ENCODE assay signal across 22 mouse cellular contexts in the genomic region with DNA sequence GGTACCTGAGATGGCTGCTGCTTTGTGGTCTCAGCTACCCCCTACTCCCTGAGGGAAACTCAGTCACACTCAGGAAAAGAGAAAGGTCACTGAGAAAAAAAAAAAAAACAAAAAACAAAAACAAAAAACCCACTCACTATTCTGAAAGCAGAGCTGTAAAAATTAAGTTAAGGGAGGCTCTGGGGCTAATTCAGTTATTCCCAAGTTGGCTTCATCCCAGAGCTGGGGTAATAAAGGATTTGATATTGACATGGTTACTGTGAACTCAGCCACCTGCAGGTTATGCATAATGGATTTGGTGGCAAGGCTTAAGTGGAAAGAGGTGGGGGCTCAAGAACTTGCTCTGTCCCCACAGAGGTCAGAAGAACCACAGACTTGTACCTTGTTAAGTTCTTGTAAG.
DNase-seq lines count a peak whose midpoint lies in the region; ATAC-seq and TF ChIP-seq lines count a peak whose summit lies in the region.
"Had no signal": no experiment of that assay in that cellular context is flagged by ENCODE, and none has a peak within 500 bp of the region (broad histone marks: within the 10 kb centered on the region; RNA-seq: fewer than 3 reads in every experiment).

No protein-coding gene starts in this region.

- no peaks in the 10 kb centered on the region for H3K27me3 ChIP-seq in kidney, adult 2 months (replicated peaks; ENCODE audit: control insufficient read depth, insufficient read depth, low read length)
- H3K27me3 ChIP-seq in kidney, embryonic 15.5 days: no peaks in the 10 kb centered on the region
- H3K27me3 ChIP-seq: CH12.LX, Patski had no signal

- TF ChIP-seq POLR2A in kidney, adult 2 months (IDR thresholded peaks at IDR 0.05; ENCODE audit: low read depth, low read length): no peak

- DNase-seq in kidney, adult 2 months: peak; percentile 23
- DNase-seq in kidney, adult 9 months: peak; percentile 23
- no peak for DNase-seq in kidney, postnatal 4 days
- DNase-seq in kidney, postnatal 14 days: peak; percentile 18
- no peak for DNase-seq in kidney, adult 11 months
- DNase-seq in MN1 (ENCODE audit: low spot score): peak; percentile 90
- DNase-seq in embryo, embryonic 9.5 days (ENCODE audit: extremely low spot score): no peak
- DNase-seq: adrenal gland, adult 8-10 months; adrenal gland, postnatal 10 days; adrenal gland, postnatal 14 days; adrenal gland, postnatal 25 days; adrenal gland, postnatal 36 days; B cell, adult 2 months; cerebellum, adult 11 months; cerebellum, adult 11-12 months; cerebellum, adult 18-20 months had no signal

- no peaks in the 10 kb centered on the region for H3K9me3 ChIP-seq in kidney, embryonic 15.5 days (replicated peaks)

- TF ChIP-seq CTCF in kidney, adult 2 months (conservative IDR thresholded peaks at IDR 0.05; ENCODE audit: insufficient read depth, insufficient read length, low read depth, low read length): no peak

- no peak overlapping the region for H3K27ac ChIP-seq in kidney, adult 2 months (ENCODE audit: insufficient read depth, low read depth, low read length)
- H3K27ac ChIP-seq in kidney, embryonic 15.5 days: no peak overlapping the region

- H3K4me1 ChIP-seq in kidney, adult 2 months (ENCODE audit: control insufficient read depth, insufficient read depth, low read length): no peaks in the 10 kb centered on the region
- peaks cover 7% of the 10 kb centered on the region; the same call in 1 of the 2 replicates for H3K4me1 ChIP-seq in kidney, embryonic 15.5 days

- no peaks in the 10 kb centered on the region for H3K36me3 ChIP-seq in kidney, adult 2 months (ENCODE audit: control insufficient read depth, insufficient read depth, low read length)
- no peaks in the 10 kb centered on the region for H3K36me3 ChIP-seq in kidney, embryonic 15.5 days
- H3K36me3 ChIP-seq: G1E had no signal

- H3K9ac ChIP-seq in kidney, embryonic 15.5 days: no peak overlapping the region

- no peak overlapping the region for H3K4me2 ChIP-seq in kidney, embryonic 15.5 days

- ATAC-seq in kidney, embryonic 15.5 days (replicated peaks; ENCODE audit: low FRiP score): no peak
- ATAC-seq: activated CD4-positive, CD25-positive, alpha-beta regulatory T cell, adult 4 months; CD4-positive, CD25-positive, alpha-beta regulatory T cell, adult 4 months; Patski had no signal

- H3K4me3 ChIP-seq in kidney, adult 2 months (ENCODE audit: insufficient read depth, low read depth, low read length): no peak overlapping the region
- no peak overlapping the region for H3K4me3 ChIP-seq in kidney, embryonic 15.5 days (replicated peaks)

Comparison
In these comparisons a context has a peak if more than half of its experiments do, and no peak if none do; other contexts are left out.
1. DNase-seq: peak in kidney, adult 2 months (single experiment), kidney, adult 9 months (single experiment), kidney, postnatal 14 days (single experiment) and MN1 (single experiment); none in kidney, postnatal 4 days (0 of 2), kidney, adult 11 months (single experiment) and embryo, embryonic 9.5 days (single experiment).